8 mouse cellular contexts compared by ENCODE assay signal in genomic region chr19:60225899-60226844, GRCm38 (mm10). TPM values are rescaled to one million over a fixed set of nuclear protein-coding genes. Genes with fewer than 3 reads are reported as not detected.
DNase-seq lines count a peak whose midpoint lies in the region; ATAC-seq lines count a peak whose summit lies in the region.

Fam204a (minus strand) TSS chr19:60226701.

- peak within 1 kb of the TSS; percentile 95 to 99 for H3K27ac ChIP-seq in heart, embryonic 14.5 days (replicated peaks in 1 of 2; ENCODE audit: control insufficient read depth in 1 of 2, insufficient read depth in 1 of 2, low read depth in 2 of 2, low read length in 2 of 2)
- H3K27ac ChIP-seq in liver, embryonic 13.5 days, result peak within 1 kb of the TSS; percentile 93
- peak within 1 kb of the TSS; percentile 99 for H3K27ac ChIP-seq in stomach, embryonic 16.5 days (ENCODE audit: low read length)

- no peaks in the 10 kb centered on the region for H3K27me3 ChIP-seq in heart, embryonic 14.5 days (ENCODE audit: control insufficient read depth, insufficient read depth, low read length)
- no peaks in the 10 kb centered on the region for H3K27me3 ChIP-seq in liver, embryonic 13.5 days
- H3K27me3 ChIP-seq in stomach, embryonic 16.5 days (ENCODE audit: control insufficient read depth, insufficient read depth, low read length), result no peaks in the 10 kb centered on the region

- peak within 1 kb of the TSS; percentile 68 for H3K4me2 ChIP-seq in heart, embryonic 14.5 days (ENCODE audit: low read length)
- H3K4me2 ChIP-seq in liver, embryonic 13.5 days, result peak within 1 kb of the TSS; percentile 63
- peak within 1 kb of the TSS; percentile 55 for H3K4me2 ChIP-seq in stomach, embryonic 16.5 days (ENCODE audit: low read depth, low read length)

- no peaks in the 10 kb centered on the region for H3K36me3 ChIP-seq in heart, embryonic 14.5 days (ENCODE audit: control insufficient read depth, insufficient read depth, low read length)
- H3K36me3 ChIP-seq in liver, embryonic 13.5 days, result no peaks in the 10 kb centered on the region
- H3K36me3 ChIP-seq in stomach, embryonic 16.5 days (ENCODE audit: control insufficient read depth, insufficient read depth, low read length), result no peaks in the 10 kb centered on the region

- H3K4me1 ChIP-seq in heart, embryonic 14.5 days (ENCODE audit: control insufficient read depth in 2 of 2, insufficient read depth in 2 of 2, low read length in 2 of 2), result peaks cover 2 to 8% of the 10 kb centered on the region in 2 experiments
- peaks cover 20% of the 10 kb centered on the region for H3K4me1 ChIP-seq in liver, embryonic 13.5 days (replicated peaks)
- peaks cover 5% of the 10 kb centered on the region for H3K4me1 ChIP-seq in stomach, embryonic 16.5 days (ENCODE audit: control insufficient read depth, insufficient read depth, low read length)

- peak; percentile 99 for ATAC-seq in erythroid progenitor cell, adult 5-6 weeks (replicated peaks; ENCODE audit: low FRiP score, poor library complexity, severe bottlenecking)
- peak; percentile 96 for ATAC-seq in heart, embryonic 14.5 days (ENCODE audit: insufficient number of reproducible peaks, insufficient read depth, low FRiP score, low read depth)
- ATAC-seq in liver, embryonic 13.5 days (ENCODE audit: low read depth), result peak; percentile 99
- peak; percentile 100 for ATAC-seq in stomach, embryonic 16.5 days (ENCODE audit: insufficient read depth, low FRiP score)

- H3K9me3 ChIP-seq in heart, embryonic 14.5 days (ENCODE audit: control insufficient read depth, low read length), result no peaks in the 10 kb centered on the region
- H3K9me3 ChIP-seq in liver, embryonic 13.5 days (replicated peaks), result no peaks in the 10 kb centered on the region
- H3K9me3 ChIP-seq in stomach, embryonic 16.5 days (replicated peaks; ENCODE audit: control insufficient read depth, low read length), result no peaks in the 10 kb centered on the region

- peak within 1 kb of the TSS; percentile 84 to 95 for H3K4me3 ChIP-seq in heart, embryonic 14.5 days (ENCODE audit: control insufficient read depth in 1 of 2, insufficient read depth in 1 of 2, low read depth in 1 of 2, low read length in 2 of 2)
- H3K4me3 ChIP-seq in liver, embryonic 13.5 days (replicated peaks), result peak within 1 kb of the TSS; percentile 85
- H3K4me3 ChIP-seq in stomach, embryonic 16.5 days (replicated peaks; ENCODE audit: low read length), result peak within 1 kb of the TSS; percentile 93

- DNase-seq in CD4-positive helper T cell, adult 2 months (ENCODE audit: low read depth, low spot score), result peak; percentile 94
- DNase-seq in brain, embryonic 18.5 days (ENCODE audit: low read depth, low spot score), result peak; percentile 84
- peak; percentile 97 for DNase-seq in kidney, postnatal 14 days
- peak; percentile 85 for DNase-seq in liver, embryonic 13.5 days
- DNase-seq in neural tube, embryonic 10.5 days (ENCODE audit: extremely low spot score, low spot score), result peak; percentile 99

- under 1% methylated on average over 64 of the region's 68 CpGs for WGBS in heart, embryonic 14.5 days
- WGBS in liver, embryonic 13.5 days (ENCODE audit: insufficient replicate concordance), result under 1% methylated on average over 68 of the region's 68 CpGs
- WGBS in stomach, embryonic 16.5 days, result under 1% methylated on average over 67 of the region's 68 CpGs

- peak within 1 kb of the TSS; percentile 97 for H3K9ac ChIP-seq in heart, embryonic 14.5 days (ENCODE audit: low read length)
- peak within 1 kb of the TSS; percentile 89 for H3K9ac ChIP-seq in liver, embryonic 13.5 days
- H3K9ac ChIP-seq in stomach, embryonic 16.5 days (ENCODE audit: low read length), result peak within 1 kb of the TSS; percentile 99

RNA-seq across cellular contexts. Expression of gene Fam204a, which starts in this region (rescaled TPM):
- 16.9 and 23.9 TPM in 2 replicates for total RNA-seq in erythroid progenitor cell, adult 5-6 weeks (2015; ENCODE audit: low replicate concordance)
- 23.0 and 42.0 TPM in 2 replicates for total RNA-seq in erythroid progenitor cell, adult 5-6 weeks (2017; ENCODE audit: low replicate concordance)
- 34.5 and 35.9 TPM in 2 replicates for polyA plus RNA-seq in heart, embryonic 14.5 days (2014; fragmentation: Nextera tagmentation; extraction: Ambion mirVana)
- polyA plus RNA-seq in liver, embryonic 13.5 days (2015; fragmentation: Nextera tagmentation; extraction: Ambion mirVana), result 23.1 and 28.4 TPM in 2 replicates
- 38.6 and 47.3 TPM in 2 replicates for polyA plus RNA-seq in stomach, embryonic 16.5 days (2015; fragmentation: Nextera tagmentation; extraction: Ambion mirVana)

Comparison
In these comparisons a context has a peak if more than half of its experiments do, and no peak if none do; other contexts are left out.
1. Peak in every context shown above with its lines: DNase-seq, ATAC-seq, H3K4me3 ChIP-seq and H3K27ac ChIP-seq.